Mouse (Mus musculus): Measurements from ENCODE around the gene Exosc6.

- TF ChIP-seq GATA1 (IDR thresholded peaks at IDR 0.05; ENCODE audit: low read length) (no peak), TAL1 (IDR thresholded peaks at IDR 0.05; ENCODE audit: low read length) (no peak)
Observed at GRCm38 (mm10) chr8:111062072-111062757, 6.1 kb downstream of the Exosc6 start.
